Mouse (Mus musculus): Measurements from ENCODE around the gene Ccl24. TPM values are rescaled to one million over a fixed set of nuclear protein-coding genes. Genes with fewer than 3 reads are reported as not detected.

Ccl24 gene
- total and polyA plus RNA-seq, 3 experiments = not detected

DNA sequence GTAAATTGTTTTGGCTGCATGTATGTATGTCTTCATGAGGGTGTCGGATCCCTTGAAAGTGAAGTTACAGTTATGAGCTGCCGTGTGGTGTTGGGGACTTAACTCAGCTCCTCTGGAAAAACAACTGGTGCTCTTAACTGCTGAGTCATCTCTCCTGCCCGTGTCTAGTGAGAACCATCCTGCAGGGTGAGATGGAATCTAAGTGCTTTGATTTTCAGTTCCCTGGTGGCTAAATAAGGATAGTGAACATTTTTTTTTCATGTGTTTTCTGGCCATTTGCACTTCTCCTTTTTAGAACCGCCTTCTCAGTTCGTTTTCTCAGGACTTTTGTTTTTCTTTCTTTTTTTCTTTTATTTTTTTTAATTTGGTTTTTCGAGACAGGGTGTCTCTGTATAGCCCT lies 4.2 kb downstream of the Ccl24 start (continued):
- no peak for TF ChIP-seq ELF1 (IDR thresholded peaks at IDR 0.05; ENCODE audit: low read depth, low read length)
- peak; percentile 11; the same call in 1 of the 2 replicates for TF ChIP-seq JUND (conservative IDR thresholded peaks at IDR 0.05; ENCODE audit: low read depth, low read length)
- no peak for TF ChIP-seq ZMIZ1 (IDR thresholded peaks at IDR 0.05; ENCODE audit: low read depth, low read length)
- peak; percentile 92 for TF ChIP-seq EP300 (IDR thresholded peaks at IDR 0.05; ENCODE audit: low read length)
- TF ChIP-seq MYC (IDR thresholded peaks at IDR 0.05; ENCODE audit: low read depth, low read length) = peak; percentile 64; the same call in 1 of the 2 replicates
- no peak for TF ChIP-seq UBTF (IDR thresholded peaks at IDR 0.05; ENCODE audit: low read depth, low read length)

DNA sequence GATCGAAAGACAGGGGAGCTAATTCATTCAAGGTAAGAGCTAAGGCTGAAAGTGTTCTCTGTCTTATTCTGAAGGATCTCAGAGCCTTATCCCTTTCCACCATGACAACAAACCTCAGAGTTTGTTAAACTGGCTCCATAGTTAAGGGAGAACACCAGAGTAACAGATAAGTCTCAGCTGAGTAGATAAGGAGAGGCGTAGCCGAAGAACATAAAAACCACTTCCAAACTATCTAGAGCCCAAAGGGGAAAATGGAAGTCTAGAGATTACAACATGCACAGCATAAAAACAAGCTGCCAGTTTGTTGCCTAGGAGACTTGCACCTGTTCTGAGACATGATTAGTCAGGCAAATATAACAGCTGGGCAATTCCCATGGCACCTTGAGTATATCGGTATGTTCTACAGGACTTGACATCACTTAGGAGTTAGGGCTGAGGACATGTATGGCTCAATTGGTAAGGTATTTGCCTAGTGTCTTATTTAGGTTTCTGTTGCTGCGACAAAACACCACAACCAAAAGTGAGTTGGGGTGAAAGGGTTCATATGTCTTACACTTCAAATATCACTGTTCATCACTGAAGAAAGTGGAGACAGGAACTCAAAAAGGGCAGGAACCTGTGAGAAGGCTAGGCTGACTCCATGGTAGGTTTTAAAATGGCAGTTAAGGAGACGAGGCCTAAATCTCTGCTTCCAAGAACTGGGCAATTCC lies 5.1 kb downstream of the Ccl24 start:
- Histone ChIP-seq H3K4me2 (ENCODE audit: insufficient read depth, low read depth, poor library complexity, severe bottlenecking) (no peak overlapping the region), H3K36me3 (replicated peaks in 1 of 2; ENCODE audit: control insufficient read depth in 1 of 2, insufficient read depth in 1 of 2, low read length in 1 of 2) (no peaks in the 10 kb centered on the region), H3K27ac (ENCODE audit: insufficient read depth, low read depth) (0 out of 2 replicates have a peak overlapping the region, but pooled peaks have one; percentile 42), H3K27me3 (replicated peaks) (no peaks in the 10 kb centered on the region), H3K9me3 (replicated peaks; ENCODE audit: low read length) (peaks cover 2% of the 10 kb centered on the region), H3K9ac (ENCODE audit: insufficient read depth, low read depth) (no peak overlapping the region), H3K79me2 (replicated peaks; ENCODE audit: control insufficient read depth, extremely low read depth, insufficient read depth, poor library complexity, severe bottlenecking) (no peaks in the 10 kb centered on the region), H3K4me3 (replicated peaks in 1 of 3; ENCODE audit: low read depth in 2 of 3, low read length in 2 of 3, poor library complexity in 1 of 3) (no peak overlapping the region), H3K4me1 (ENCODE audit: control insufficient read depth in 1 of 2, insufficient read depth in 2 of 2) (peaks cover 12 to 57% of the 10 kb centered on the region in 2 experiments)
- TF ChIP-seq TBP (conservative IDR thresholded peaks at IDR 0.05; ENCODE audit: low read depth, low read length) (peak; percentile 64), CHD1 (IDR thresholded peaks at IDR 0.05; ENCODE audit: low read depth, low read length) (no peak), ZNF384 (IDR thresholded peaks at IDR 0.05; ENCODE audit: low read depth, low read length) (0 out of 2 replicates have a peak, but pooled peaks have one; percentile 16), UBTF (IDR thresholded peaks at IDR 0.05; ENCODE audit: low read depth, low read length) (no peak), POLR2A (IDR thresholded peaks at IDR 0.05; ENCODE audit: low read depth, low read length) (no peak; the same call in 1 of the 2 replicates), EP300 (IDR thresholded peaks at IDR 0.05; ENCODE audit: low read length) (peak; percentile 63), TCF12 (IDR thresholded peaks at IDR 0.05; ENCODE audit: low read depth, low read length) (peak; percentile 47; the same call in 1 of the 2 replicates), BHLHE40 (IDR thresholded peaks at IDR 0.05; ENCODE audit: low read depth, low read length) (0 out of 2 replicates have a peak, but pooled peaks have one; percentile 20), MXI1 (IDR thresholded peaks at IDR 0.05; ENCODE audit: low read depth, low read length) (no peak), CHD2 (IDR thresholded peaks at IDR 0.05; ENCODE audit: low read length) (0 out of 2 replicates have a peak, but pooled peaks have one; percentile 17), SIN3A (IDR thresholded peaks at IDR 0.05; ENCODE audit: low read length) (peak; percentile 55; the same call in 1 of the 2 replicates), ETS1 (conservative IDR thresholded peaks at IDR 0.05; ENCODE audit: low read depth, low read length) (peak; percentile 86), E2F4 (IDR thresholded peaks at IDR 0.05; ENCODE audit: insufficient replicate concordance, low read depth, low read length) (no peak), JUND (conservative IDR thresholded peaks at IDR 0.05; ENCODE audit: low read depth, low read length) (0 out of 2 replicates have a peak, but pooled peaks have one; percentile 44), HCFC1 (IDR thresholded peaks at IDR 0.05; ENCODE audit: low read depth, low read length) (no peak), MAFK (IDR thresholded peaks at IDR 0.05; ENCODE audit: insufficient replicate concordance, low read length) (peak; percentile 31; the same call in 1 of the 2 replicates), IRF4 (IDR thresholded peaks at IDR 0.05; ENCODE audit: low read depth, low read length) (peak; percentile 31; the same call in 1 of the 2 replicates)
- DNase-seq (ENCODE audit: extremely low read depth) = peak; percentile 81
- dilution Hi-C loops (cut with MboI; ENCODE audit: extremely low pct_ligation_motif_present, extremely low pct_unique_long_range_greater_than_20kb, low sequenced_read_pairs) (no loop called here), in situ Hi-C loops (cut with MboI; ENCODE audit: low pct_ligation_motif_present, low pct_unique_long_range_greater_than_20kb, low sequenced_read_pairs) (no loop called here)
